Mouse (Mus musculus): ENCODE results near the gene Gm19345. TPM values are rescaled to one million over a fixed set of nuclear protein-coding genes. Genes with fewer than 3 reads are reported as not detected.

Gm19345 gene
- total RNA-seq, 2 experiments from 2014 or later, result 6.3 to 6.7 TPM

- DNase-seq (ENCODE audit: extremely low spot score in 1 of 2, low spot score in 2 of 2), result no peak
- intact Hi-C loops (cut with DNase I), result no loop called here
Measured at GRCm38 (mm10) chr7:19823256-19824181, 28.3 kb upstream of the Gm19345 start.

GRCm38 (mm10) chr7:19824182-19824973, 27.4 kb upstream of the Gm19345 start:
- peak in 1 of 2 experiments; percentile 90 for DNase-seq (ENCODE audit: extremely low spot score in 1 of 2, low spot score in 2 of 2)
- intact Hi-C loops (cut with DNase I), result no loop called here

GRCm38 (mm10) chr7:19826756-19827155, 25.0 kb upstream of the Gm19345 start:
- intact Hi-C loops (cut with DNase I), result no loop called here
- no peak for DNase-seq (ENCODE audit: extremely low spot score in 1 of 2, low spot score in 2 of 2)

GRCm38 (mm10) chr7:19829694-19830093, 22.1 kb upstream of the Gm19345 start:
- DNase-seq (ENCODE audit: extremely low spot score in 1 of 2, low spot score in 2 of 2), result no peak
- intact Hi-C loops (cut with DNase I), result loop anchor here (5.0 kb wide), 1 partner anchor 47 kb away; no protein-coding TSS in a partner anchor

- peak in 1 of 2 experiments; percentile 81 for DNase-seq (ENCODE audit: extremely low spot score in 1 of 2, low spot score in 2 of 2)
- intact Hi-C loops (cut with DNase I), result loop anchor here (5.0 kb wide), 1 partner anchor 48 kb away; no protein-coding TSS in a partner anchor
Measured at GRCm38 (mm10) chr7:19830682-19831156, 21.1 kb upstream of the Gm19345 start.

- intact Hi-C loops (cut with DNase I), result loop anchor here (5.0 kb wide), 1 partner anchor 50 kb away; no protein-coding TSS in a partner anchor
- DNase-seq (ENCODE audit: extremely low spot score in 1 of 2, low spot score in 2 of 2), result no peak
Measured at GRCm38 (mm10) chr7:19831837-19832236, 20.0 kb upstream of the Gm19345 start.

- intact Hi-C loops (cut with DNase I), result loop anchor here (5.0 kb wide), 1 partner anchor 52 kb away; no protein-coding TSS in a partner anchor
- no peak for DNase-seq (ENCODE audit: extremely low spot score in 1 of 2, low spot score in 2 of 2)
Measured at GRCm38 (mm10) chr7:19834055-19834454, 17.7 kb upstream of the Gm19345 start.

GRCm38 (mm10) chr7:19836843-19837242, 15.0 kb upstream of the Gm19345 start:
- intact Hi-C loops (cut with DNase I), result no loop called here
- no peak for DNase-seq (ENCODE audit: extremely low spot score in 1 of 2, low spot score in 2 of 2)

- intact Hi-C loops (cut with DNase I), result no loop called here
- DNase-seq (ENCODE audit: extremely low spot score in 1 of 2, low spot score in 2 of 2), result no peak
Measured at GRCm38 (mm10) chr7:19840371-19840770, 11.4 kb upstream of the Gm19345 start.

- no peak for DNase-seq (ENCODE audit: extremely low spot score in 1 of 2, low spot score in 2 of 2)
- intact Hi-C loops (cut with DNase I), result no loop called here
Measured at GRCm38 (mm10) chr7:19840936-19841335, 10.9 kb upstream of the Gm19345 start.

- intact Hi-C loops (cut with DNase I), result no loop called here
- no peak for DNase-seq (ENCODE audit: extremely low spot score in 1 of 2, low spot score in 2 of 2)
Measured at GRCm38 (mm10) chr7:19841686-19842413, 10.0 kb upstream of the Gm19345 start.

- DNase-seq (ENCODE audit: extremely low spot score in 1 of 2, low spot score in 2 of 2), result no peak
- intact Hi-C loops (cut with DNase I), result no loop called here
Measured at GRCm38 (mm10) chr7:19842885-19843504, 8.8 kb upstream of the Gm19345 start.

GRCm38 (mm10) chr7:19843561-19843960, 8.2 kb upstream of the Gm19345 start:
- intact Hi-C loops (cut with DNase I), result no loop called here
- DNase-seq (ENCODE audit: extremely low spot score in 1 of 2, low spot score in 2 of 2), result peak in 1 of 2 experiments; percentile 68

GRCm38 (mm10) chr7:19844521-19845171, 7.2 kb upstream of the Gm19345 start:
- no peak for DNase-seq (ENCODE audit: extremely low spot score in 1 of 2, low spot score in 2 of 2)
- intact Hi-C loops (cut with DNase I), result no loop called here

GRCm38 (mm10) chr7:19853526-19853925, 1.7 kb downstream of the Gm19345 start:
- no peak for DNase-seq (ENCODE audit: extremely low spot score in 1 of 2, low spot score in 2 of 2)
- intact Hi-C loops (cut with DNase I), result no loop called here

GRCm38 (mm10) chr7:19855663-19856062, 3.9 kb downstream of the Gm19345 start:
- intact Hi-C loops (cut with DNase I), result no loop called here
- no peak for DNase-seq (ENCODE audit: extremely low spot score in 1 of 2, low spot score in 2 of 2)

- DNase-seq (ENCODE audit: extremely low spot score in 1 of 2, low spot score in 2 of 2), result no peak
- intact Hi-C loops (cut with DNase I), result no loop called here
Measured at GRCm38 (mm10) chr7:19856283-19856682, 4.5 kb downstream of the Gm19345 start.

- intact Hi-C loops (cut with DNase I), result no loop called here
- no peak for DNase-seq (ENCODE audit: extremely low spot score in 1 of 2, low spot score in 2 of 2)
Measured at GRCm38 (mm10) chr7:19859740-19860139, 7.9 kb downstream of the Gm19345 start.

Data from left cerebral cortex, postnatal 10 days (tissue).